Mouse (Mus musculus) hindbrain, embryonic 15.5 days (tissue): ENCODE measurements around the gene Pikfyve. TPM values are rescaled to one million over a fixed set of nuclear protein-coding genes. Genes with fewer than 3 reads are reported as not detected.

Source experiments
- ATAC-seq: fragments of 200-750 bp; cut with Nextera tagmentation; 2 replicates; pipeline ENCODE4 v1.8.0; 2017; ENCODE audit warnings: low read depth, moderate number of reproducible peaks, moderate TSS enrichment; ENCODE audit not compliant: low FRiP score
- H3K27ac ChIP-seq: fragments of 300-500 bp; sonication (generic); replicated peaks from 2 replicates; pipeline ENCODE4 v1.5.1; 2015; ENCODE audit warnings: mild to moderate bottlenecking, inconsistent platforms
- H3K27me3 ChIP-seq: fragments of 300-500 bp; sonication (generic); 2 replicates; pipeline ENCODE4 v1.6.1; 2015; ENCODE audit warnings: control low read depth, inconsistent platforms
- H3K36me3 ChIP-seq: fragments of 300-500 bp; sonication (generic); 2 replicates; pipeline ENCODE4 v1.6.1; 2015; ENCODE audit warnings: control low read depth, inconsistent platforms
- H3K4me1 ChIP-seq: fragments of 300-500 bp; sonication (generic); replicated peaks from 2 replicates; pipeline ENCODE4 v1.6.1; 2015; ENCODE audit warnings: control low read depth, inconsistent platforms
- H3K4me2 ChIP-seq: fragments of 300-500 bp; sonication (generic); 2 replicates; pipeline ENCODE4 v1.6.1; 2015; ENCODE audit warnings: moderate library complexity, mild to moderate bottlenecking, inconsistent platforms
- H3K4me3 ChIP-seq: fragments of 300-500 bp; sonication (generic); 2 replicates; pipeline ENCODE4 v1.5.1; 2015; ENCODE audit warnings: mild to moderate bottlenecking, inconsistent platforms
- H3K9ac ChIP-seq: fragments of 300-500 bp; sonication (generic); 2 replicates; pipeline ENCODE4 v1.6.1; 2015; ENCODE audit warnings: inconsistent platforms
- H3K9me3 ChIP-seq: fragments of 300-500 bp; sonication (generic); 2 replicates; pipeline ENCODE4 v1.6.1; 2016; ENCODE audit warnings: control low read depth, inconsistent platforms
- WGBS: fragments of 180-500 bp; shearing (Covaris S2); methylation state at CpG from one replicate; pipeline ENCODE4 v1.1.7; 2015; 5-methylcytosine and 5-hydroxymethylcytosine counted together
- polyA plus RNA-seq: library from polyadenylated mRNA; unstranded; fragments of >200 nt; fragmentation: Nextera tagmentation; extraction: Ambion mirVana; gene quantifications from 2 replicates; pipeline ENCODE4 v1.2.1, GENCODE M21; 2015

Gene Pikfyve
- polyA plus RNA-seq, 1 experiment from 2014 or later, result 11.5 TPM

GRCm38 (mm10) chr1:65245637-65246036 lies 59.2 kb downstream of the Pikfyve start:
- 93% methylated on average over 1 of the region's 1 CpGs for WGBS
- Histone ChIP-seq H3K4me1 (no peaks in the 10 kb centered on the region), H3K4me3 (no peak overlapping the region), H3K9me3 (no peaks in the 10 kb centered on the region), H3K4me2 (no peak overlapping the region), H3K36me3 (peaks cover 21% of the 10 kb centered on the region), H3K27me3 (no peaks in the 10 kb centered on the region), H3K27ac (no peak overlapping the region), H3K9ac (no peak overlapping the region)
- ATAC-seq, result no peak

GRCm38 (mm10) chr1:65280461-65280860 lies 94.0 kb downstream of the Pikfyve start:
- no peak for ATAC-seq
- no peaks in the 10 kb centered on the region for H3K4me1 ChIP-seq
- H3K36me3 ChIP-seq, result peaks cover 3% of the 10 kb centered on the region; the same call in 1 of the 2 replicates
- H3K27me3 ChIP-seq, result no peaks in the 10 kb centered on the region
- no peak overlapping the region for H3K27ac ChIP-seq
- no peak overlapping the region for H3K4me2 ChIP-seq
- H3K9ac ChIP-seq, result no peak overlapping the region
- WGBS, result 41% methylated on average over 3 of the region's 3 CpGs
- no peaks in the 10 kb centered on the region for H3K9me3 ChIP-seq
- H3K4me3 ChIP-seq, result no peak overlapping the region

GRCm38 (mm10) chr1:65281756-65282155 lies 95.3 kb downstream of the Pikfyve start, which contains the start of gene Pth2r:
Gene Pth2r (plus strand): TSS chr1:65282056.
- Histone ChIP-seq H3K4me3 (no peak within 1 kb of the TSS), H3K4me2 (no peak within 1 kb of the TSS), H3K9ac (no peak within 1 kb of the TSS), H3K27me3 (no peaks in the 10 kb centered on the region), H3K9me3 (no peaks in the 10 kb centered on the region), H3K4me1 (no peaks in the 10 kb centered on the region), H3K27ac (no peak within 1 kb of the TSS), H3K36me3 (peaks cover 2% of the 10 kb centered on the region; the same call in 1 of the 2 replicates)
- ATAC-seq, result no peak
- 82% methylated on average over 6 of the region's 6 CpGs for WGBS

- no peaks in the 10 kb centered on the region for H3K4me1 ChIP-seq
- no peaks in the 10 kb centered on the region for H3K27me3 ChIP-seq
- H3K4me2 ChIP-seq, result no peak overlapping the region
- no peak overlapping the region for H3K4me3 ChIP-seq
- H3K36me3 ChIP-seq, result no peaks in the 10 kb centered on the region
- H3K9ac ChIP-seq, result no peak overlapping the region
- WGBS, result 4% methylated on average over 6 of the region's 6 CpGs
- H3K9me3 ChIP-seq, result no peaks in the 10 kb centered on the region
- H3K27ac ChIP-seq, result no peak overlapping the region
- ATAC-seq, result peak; percentile 63; the same call in 1 of the 2 replicates
These were observed 96.3 kb downstream of the Pikfyve start for GRCm38 (mm10) chr1:65282766-65283165.

- Histone ChIP-seq H3K9ac (no peak overlapping the region), H3K9me3 (no peaks in the 10 kb centered on the region)
- 73% methylated on average over 3 of the region's 3 CpGs for WGBS
These were observed 122.0 kb downstream of the Pikfyve start for GRCm38 (mm10) chr1:65308476-65308875.

GRCm38 (mm10) chr1:65311214-65311933 lies 124.9 kb downstream of the Pikfyve start:
- Histone ChIP-seq H3K4me3 (peak overlapping the region; percentile 40), H3K4me1 (peaks cover 11% of the 10 kb centered on the region), H3K27me3 (0 out of 2 replicates have a peak, but pooled peaks cover 10% of the 10 kb centered on the region), H3K36me3 (no peaks in the 10 kb centered on the region), H3K4me2 (peak overlapping the region; percentile 91), H3K27ac (no peak overlapping the region), H3K9ac (peak overlapping the region; percentile 53), H3K9me3 (no peaks in the 10 kb centered on the region)
- 1% methylated on average over 29 of the region's 29 CpGs for WGBS
- ATAC-seq, result peak; percentile 76

More at GRCm38 (mm10) chr1:65308476-65308875, 122.0 kb downstream of the Pikfyve start:
- Histone ChIP-seq H3K4me3 (no peak overlapping the region), H3K27ac (no peak overlapping the region), H3K36me3 (no peaks in the 10 kb centered on the region), H3K27me3 (0 out of 2 replicates have a peak, but pooled peaks cover 10% of the 10 kb centered on the region), H3K4me1 (peaks cover 11% of the 10 kb centered on the region), H3K4me2 (no peak overlapping the region)
- no peak for ATAC-seq

GRCm38 (mm10) chr1:65312118-65312517 lies 125.6 kb downstream of the Pikfyve start:
- H3K4me1 ChIP-seq, result peaks cover 11% of the 10 kb centered on the region
- no peak overlapping the region for H3K27ac ChIP-seq
- H3K4me3 ChIP-seq, result peak overlapping the region; percentile 40
- H3K9ac ChIP-seq, result peak overlapping the region; percentile 53; the same call in 1 of the 2 replicates
- H3K27me3 ChIP-seq, result 0 out of 2 replicates have a peak, but pooled peaks cover 10% of the 10 kb centered on the region
- 13% methylated on average over 7 of the region's 7 CpGs for WGBS
- peak overlapping the region; percentile 91 for H3K4me2 ChIP-seq
- no peaks in the 10 kb centered on the region for H3K36me3 ChIP-seq
- no peak for ATAC-seq
- no peaks in the 10 kb centered on the region for H3K9me3 ChIP-seq

- Histone ChIP-seq H3K9ac (no peak overlapping the region), H3K4me3 (no peak overlapping the region), H3K4me1 (peaks cover 11% of the 10 kb centered on the region), H3K27me3 (0 out of 2 replicates have a peak, but pooled peaks cover 10% of the 10 kb centered on the region), H3K27ac (no peak overlapping the region), H3K36me3 (no peaks in the 10 kb centered on the region), H3K9me3 (no peaks in the 10 kb centered on the region), H3K4me2 (no peak overlapping the region)
- no peak for ATAC-seq
- 35% methylated on average over 2 of the region's 2 CpGs for WGBS
These were observed 126.4 kb downstream of the Pikfyve start for GRCm38 (mm10) chr1:65312896-65313295.

GRCm38 (mm10) chr1:65314054-65315021 lies 127.9 kb downstream of the Pikfyve start:
- ATAC-seq, result no peak; the same call in 1 of the 2 replicates
- no peaks in the 10 kb centered on the region for H3K9me3 ChIP-seq
- H3K4me1 ChIP-seq, result peaks cover 11% of the 10 kb centered on the region
- H3K36me3 ChIP-seq, result no peaks in the 10 kb centered on the region
- H3K4me2 ChIP-seq, result peak overlapping the region; percentile 36
- 44% methylated on average over 13 of the region's 13 CpGs for WGBS
- 0 out of 2 replicates have a peak, but pooled peaks cover 8% of the 10 kb centered on the region for H3K27me3 ChIP-seq
- no peak overlapping the region for H3K9ac ChIP-seq
- H3K27ac ChIP-seq, result no peak overlapping the region
- no peak overlapping the region for H3K4me3 ChIP-seq

- Histone ChIP-seq H3K4me2 (peak overlapping the region; percentile 36; the same call in 1 of the 2 replicates), H3K27me3 (0 out of 2 replicates have a peak, but pooled peaks cover 7% of the 10 kb centered on the region), H3K36me3 (no peaks in the 10 kb centered on the region), H3K9ac (no peak overlapping the region), H3K4me1 (peaks cover 11% of the 10 kb centered on the region), H3K4me3 (no peak overlapping the region), H3K9me3 (no peaks in the 10 kb centered on the region), H3K27ac (no peak overlapping the region)
- ATAC-seq, result no peak
- WGBS, result 65% methylated on average over 8 of the region's 8 CpGs
These were observed 128.5 kb downstream of the Pikfyve start for GRCm38 (mm10) chr1:65315022-65315407.
